Mouse (Mus musculus) olfactory bulb, adult 2 months (tissue): Measurements from ENCODE around the gene Nhsl1.

Experiments used
- CTCF ChIP-seq: fragments of 200-500 bp; IDR thresholded peaks from 2 replicates; pipeline ENCODE4 v1.5.1; 2012; ENCODE audit warnings: low read depth, mild to moderate bottlenecking, low read length, moderate library complexity; ENCODE audit not compliant: insufficient read depth
- POLR2A ChIP-seq: fragments of 200-500 bp; IDR thresholded peaks from 2 replicates; pipeline ENCODE4 v1.6.1; 2012; ENCODE audit warnings: mild to moderate bottlenecking, low read depth, low read length, moderate library complexity; ENCODE audit not compliant: insufficient read depth

DNA sequence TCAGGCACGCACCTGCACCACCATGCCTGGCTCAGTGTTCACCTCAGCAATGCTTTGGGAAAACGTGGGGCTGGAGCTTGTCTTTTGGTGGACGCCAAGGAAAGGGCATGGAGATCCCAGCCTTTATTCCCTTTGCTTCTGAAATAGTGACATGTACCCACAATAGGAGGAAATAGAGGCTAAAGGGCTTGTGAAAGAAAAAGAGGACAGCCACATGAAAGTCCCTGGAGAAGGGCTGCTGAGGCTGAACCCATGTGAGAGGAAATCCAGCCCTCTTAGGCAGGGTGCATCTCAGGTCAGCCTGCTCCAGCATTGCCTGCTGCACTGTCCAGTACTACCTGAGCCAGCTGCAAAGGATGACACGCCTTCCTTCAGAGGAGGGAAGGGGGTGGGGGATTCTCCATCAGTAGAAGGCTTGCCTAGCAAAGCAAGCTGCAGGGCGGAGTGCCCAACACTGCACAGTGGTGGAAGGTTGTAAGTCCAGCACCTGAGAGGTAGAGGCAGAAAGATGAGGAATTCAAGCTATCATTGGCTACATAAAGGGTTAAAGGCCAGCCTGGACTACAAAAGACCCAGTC lies 9.6 kb downstream of the Nhsl1 start:
- no peak for TF ChIP-seq CTCF
- TF ChIP-seq POLR2A, result no peak
